19 mouse cellular contexts compared by ENCODE assay signal in the genomic region with DNA sequence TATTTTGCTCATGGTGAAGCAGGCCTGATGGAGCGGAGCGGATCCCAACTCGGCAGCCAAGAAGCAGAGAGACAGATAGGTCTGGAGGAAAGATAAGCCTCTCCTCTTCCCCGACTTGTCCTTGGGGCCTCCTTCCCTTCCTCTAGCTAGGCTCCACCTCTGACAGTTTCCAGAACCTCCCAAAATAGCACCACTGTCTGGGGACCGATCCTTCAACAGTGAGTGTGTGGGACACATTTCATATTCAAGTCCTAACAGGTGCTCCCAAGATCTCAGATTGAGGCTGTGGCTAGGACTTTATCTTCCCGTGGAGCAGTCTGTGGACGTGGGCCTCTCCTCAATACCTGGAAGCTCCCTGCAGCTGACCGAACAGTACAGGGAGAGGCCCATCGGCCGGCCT. TPM values are rescaled to one million over a fixed set of nuclear protein-coding genes. Genes with fewer than 3 reads are reported as not detected.
A peak's percentile ranks its signal among the peaks of the same experiment; 100 is the strongest.
DNase-seq lines count a peak whose midpoint lies in the region; ATAC-seq lines count a peak whose summit lies in the region.
"Had no signal": no experiment of that assay in that cellular context is flagged by ENCODE, and none has a peak within 500 bp of the region (broad histone marks: within the 10 kb centered on the region; RNA-seq: fewer than 3 reads in every experiment).

No protein-coding gene starts in this region.

- no peak overlapping the region for H3K27ac ChIP-seq in liver, embryonic 12.5 days
- H3K27ac ChIP-seq in heart, embryonic 11.5 days (ENCODE audit: low read depth, low read length): peak overlapping the region; percentile 48
- H3K27ac ChIP-seq in liver, embryonic 13.5 days: no peak overlapping the region
- H3K27ac ChIP-seq: embryonic facial prominence, embryonic 10.5 days; forebrain, embryonic 13.5 days; limb, embryonic 12.5 days; stomach, postnatal 0 days had no signal

- no peaks in the 10 kb centered on the region for H3K36me3 ChIP-seq in liver, embryonic 12.5 days
- no peaks in the 10 kb centered on the region for H3K36me3 ChIP-seq in heart, embryonic 11.5 days (ENCODE audit: control insufficient read depth, insufficient read depth, low read length)
- no peaks in the 10 kb centered on the region for H3K36me3 ChIP-seq in liver, embryonic 13.5 days
- H3K36me3 ChIP-seq: embryonic facial prominence, embryonic 10.5 days; limb, embryonic 12.5 days had no signal

- no peak overlapping the region for H3K9ac ChIP-seq in liver, embryonic 12.5 days
- H3K9ac ChIP-seq in heart, embryonic 11.5 days (ENCODE audit: low read depth, low read length): no peak overlapping the region
- no peak overlapping the region for H3K9ac ChIP-seq in liver, embryonic 13.5 days
- H3K9ac ChIP-seq: forebrain, embryonic 13.5 days; limb, embryonic 12.5 days; lung, embryonic 14.5 days had no signal

- peaks cover 30% of the 10 kb centered on the region for H3K4me1 ChIP-seq in liver, embryonic 12.5 days
- peaks cover 16% of the 10 kb centered on the region for H3K4me1 ChIP-seq in heart, embryonic 11.5 days (ENCODE audit: control insufficient read depth, insufficient read depth, low read length)
- H3K4me1 ChIP-seq in liver, embryonic 13.5 days (replicated peaks): peaks cover 46% of the 10 kb centered on the region
- H3K4me1 ChIP-seq: forebrain, embryonic 13.5 days had no signal

- DNase-seq in liver: peak; percentile 7
- DNase-seq in c-Kit-positive CD71-positive TER-119-positive erythroid progenitor cells, embryonic 14.5 days (ENCODE audit: low spot score): peak; percentile 17
- no peak for DNase-seq in liver, embryonic 13.5 days
- DNase-seq in frontal cortex, adult 2 months (ENCODE audit: extremely low spot score in 1 of 2, low spot score in 1 of 2): no peak
- DNase-seq: adrenal gland, postnatal 36 days; B cell, adult 2 months; cerebellum, adult 2 months; gastrocnemius, postnatal 36 days; kidney, adult 11 months; lung, embryonic 14.5 days; lung, postnatal 36 days had no signal

- ATAC-seq in liver, embryonic 12.5 days: no peak
- no peak for ATAC-seq in heart, embryonic 11.5 days (replicated peaks; ENCODE audit: insufficient number of reproducible peaks, low FRiP score, low TSS enrichment)
- ATAC-seq in liver, embryonic 13.5 days (ENCODE audit: low read depth): peak; percentile 37; the same call in 1 of the 2 replicates
- ATAC-seq in erythroid progenitor cell, adult 5-6 weeks (replicated peaks; ENCODE audit: low FRiP score, poor library complexity, severe bottlenecking): no peak
- ATAC-seq: forebrain, embryonic 13.5 days; midbrain, embryonic 16.5 days had no signal

- no peaks in the 10 kb centered on the region for H3K9me3 ChIP-seq in liver, embryonic 12.5 days (replicated peaks)
- no peaks in the 10 kb centered on the region for H3K9me3 ChIP-seq in heart, embryonic 11.5 days (replicated peaks; ENCODE audit: control insufficient read depth, low read length)
- no peaks in the 10 kb centered on the region for H3K9me3 ChIP-seq in liver, embryonic 13.5 days (replicated peaks)
- H3K9me3 ChIP-seq: embryonic facial prominence, embryonic 10.5 days; forebrain, embryonic 13.5 days; limb, embryonic 12.5 days had no signal

- 44% methylated on average over 10 of the region's 10 CpGs for WGBS in liver, embryonic 12.5 days (ENCODE audit: insufficient replicate concordance)
- 48% methylated on average over 10 of the region's 10 CpGs for WGBS in heart, embryonic 11.5 days (ENCODE audit: insufficient replicate concordance)
- 36% methylated on average over 10 of the region's 10 CpGs for WGBS in liver, embryonic 13.5 days (ENCODE audit: insufficient replicate concordance)

- H3K4me3 ChIP-seq in liver, embryonic 12.5 days: no peak overlapping the region
- no peak overlapping the region for H3K4me3 ChIP-seq in heart, embryonic 11.5 days (ENCODE audit: low read depth, low read length)
- H3K4me3 ChIP-seq in liver, embryonic 13.5 days (replicated peaks): no peak overlapping the region
- H3K4me3 ChIP-seq: embryonic facial prominence, embryonic 10.5 days; forebrain, embryonic 13.5 days; limb, embryonic 12.5 days had no signal

- H3K27me3 ChIP-seq in liver, embryonic 12.5 days (replicated peaks): no peaks in the 10 kb centered on the region
- no peaks in the 10 kb centered on the region for H3K27me3 ChIP-seq in heart, embryonic 11.5 days (ENCODE audit: control insufficient read depth, insufficient read depth, low read length)
- no peaks in the 10 kb centered on the region for H3K27me3 ChIP-seq in liver, embryonic 13.5 days
- H3K27me3 ChIP-seq: forebrain, embryonic 13.5 days; limb, embryonic 12.5 days had no signal

- no peak overlapping the region for H3K4me2 ChIP-seq in liver, embryonic 12.5 days
- 0 out of 2 replicates have a peak overlapping the region, but pooled peaks have one; percentile 1 for H3K4me2 ChIP-seq in heart, embryonic 11.5 days
- no peak overlapping the region for H3K4me2 ChIP-seq in liver, embryonic 13.5 days
- H3K4me2 ChIP-seq: forebrain, embryonic 13.5 days; limb, embryonic 12.5 days; lung, embryonic 14.5 days had no signal

RNA-seq across cellular contexts. Expression of a gene that starts 54.7 kb away (rescaled TPM):
- polyA plus RNA-seq in liver, embryonic 12.5 days (2016; fragmentation: Nextera tagmentation; extraction: Ambion mirVana): 59.6 and 60.2 TPM in 2 replicates
- 37.0 and 39.9 TPM in 2 replicates for polyA plus RNA-seq in heart, embryonic 11.5 days (2014; fragmentation: Nextera tagmentation; extraction: Ambion mirVana)
- 36.6 and 43.0 TPM in 2 replicates for polyA plus RNA-seq in liver, embryonic 13.5 days (2015; fragmentation: Nextera tagmentation; extraction: Ambion mirVana)
- polyA plus RNA-seq in frontal cortex, adult 2 months (2012; rRNA removed): 3.5 and 4.3 TPM in 2 replicates
- 66.0 and 107 TPM in 2 replicates for total RNA-seq in erythroid progenitor cell, adult 5-6 weeks (2015; ENCODE audit: low replicate concordance)
- total RNA-seq in erythroid progenitor cell, adult 5-6 weeks (2017; ENCODE audit: low replicate concordance): 57.6 and 61.8 TPM in 2 replicates

RNA-seq across cellular contexts. Expression of a gene that starts 54.8 kb away (rescaled TPM):
- 39.5 and 41.3 TPM in 2 replicates for polyA plus RNA-seq in liver, embryonic 12.5 days (2016; fragmentation: Nextera tagmentation; extraction: Ambion mirVana)
- 38.5 and 40.4 TPM in 2 replicates for polyA plus RNA-seq in heart, embryonic 11.5 days (2014; fragmentation: Nextera tagmentation; extraction: Ambion mirVana)
- 25.0 and 30.3 TPM in 2 replicates for polyA plus RNA-seq in liver, embryonic 13.5 days (2015; fragmentation: Nextera tagmentation; extraction: Ambion mirVana)
- 43.5 and 44.2 TPM in 2 replicates for polyA plus RNA-seq in frontal cortex, adult 2 months (2012; rRNA removed)
- 15.9 and 36.0 TPM in 2 replicates for total RNA-seq in erythroid progenitor cell, adult 5-6 weeks (2015; ENCODE audit: low replicate concordance)
- total RNA-seq in erythroid progenitor cell, adult 5-6 weeks (2017; ENCODE audit: low replicate concordance): 32.3 and 43.1 TPM in 2 replicates

Comparison
In these comparisons a context has a peak if more than half of its experiments do, and no peak if none do; other contexts are left out.
1. DNase-seq: peak in liver (single experiment) and c-Kit-positive CD71-positive TER-119-positive erythroid progenitor cells, embryonic 14.5 days (single experiment); none in liver, embryonic 13.5 days (single experiment) and frontal cortex, adult 2 months (0 of 2).